Mouse (Mus musculus): Measurements from ENCODE around the gene Tbxas1. TPM values are rescaled to one million over a fixed set of nuclear protein-coding genes. Genes with fewer than 3 reads are reported as not detected.

Tbxas1 gene
- polyA plus RNA-seq, 2 experiments: 4.5 to 6.3 TPM

DNA sequence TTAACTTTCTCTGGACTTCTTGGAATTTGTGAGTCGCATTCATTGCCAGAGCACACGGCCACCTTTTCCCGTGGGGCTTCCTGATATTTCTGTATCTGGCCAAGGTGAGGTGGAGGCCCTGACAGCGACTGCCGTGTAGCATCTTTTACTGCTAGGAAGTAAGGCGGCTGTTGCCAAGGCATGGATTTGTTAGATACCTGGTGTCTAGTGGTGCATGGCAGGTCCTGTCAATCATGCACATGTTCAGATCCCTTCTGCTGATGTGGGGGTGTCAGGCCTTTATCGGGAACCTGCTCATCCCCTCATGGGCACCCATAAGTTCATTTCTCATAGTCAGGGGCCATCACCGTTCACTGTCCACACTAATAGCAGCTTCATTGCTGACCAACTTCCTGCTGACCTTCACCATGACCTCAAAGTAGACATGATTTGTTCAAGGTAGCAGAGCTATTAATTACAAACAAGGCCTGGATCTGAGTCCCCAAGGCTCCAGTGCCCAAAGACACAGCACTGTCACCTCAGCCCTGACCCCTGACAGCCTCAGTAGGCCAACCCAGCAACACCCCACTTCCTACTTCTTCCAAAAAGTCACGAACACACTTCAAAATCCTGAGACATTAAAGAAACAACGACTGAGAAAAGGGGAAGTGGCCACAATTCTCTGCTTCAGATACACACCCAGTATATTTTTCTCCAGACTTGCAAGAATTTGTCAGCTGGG lies 98.4 kb downstream of the Tbxas1 start:
- H3K4me3 ChIP-seq (ENCODE audit: insufficient read depth in 1 of 2, low read depth in 2 of 2, low read length in 2 of 2): no peak overlapping the region
- TF ChIP-seq EP300 (IDR thresholded peaks at IDR 0.05; ENCODE audit: low read depth) (no peak), CTCF (IDR thresholded peaks at IDR 0.05; ENCODE audit: low read depth) (no peak)
- H3K9me3 ChIP-seq (ENCODE audit: control insufficient read depth, low read length): no peaks in the 10 kb centered on the region
- no peaks in the 10 kb centered on the region for H3K27me3 ChIP-seq (ENCODE audit: control insufficient read depth, insufficient read depth, low read length)
- WGBS (ENCODE audit: insufficient replicate concordance): 67% methylated on average over 10 of the region's 10 CpGs
- H3K27ac ChIP-seq: no peak overlapping the region
- ATAC-seq (ENCODE audit: insufficient read depth) (no peak), DNase-seq (ENCODE audit: low read depth in 3 of 3, low spot score in 3 of 3) (no peak)
- peaks cover 11 to 22% of the 10 kb centered on the region in 2 experiments for H3K4me1 ChIP-seq (replicated peaks; ENCODE audit: control insufficient read depth in 2 of 2, insufficient read depth in 2 of 2, low read length in 1 of 2)
- no peaks in the 10 kb centered on the region for H3K36me3 ChIP-seq (replicated peaks; ENCODE audit: control insufficient read depth, insufficient read depth, low read depth)
- no peak overlapping the region for H3K4me2 ChIP-seq (ENCODE audit: low read depth)
- H3K9ac ChIP-seq (replicated peaks): no peak overlapping the region

DNA sequence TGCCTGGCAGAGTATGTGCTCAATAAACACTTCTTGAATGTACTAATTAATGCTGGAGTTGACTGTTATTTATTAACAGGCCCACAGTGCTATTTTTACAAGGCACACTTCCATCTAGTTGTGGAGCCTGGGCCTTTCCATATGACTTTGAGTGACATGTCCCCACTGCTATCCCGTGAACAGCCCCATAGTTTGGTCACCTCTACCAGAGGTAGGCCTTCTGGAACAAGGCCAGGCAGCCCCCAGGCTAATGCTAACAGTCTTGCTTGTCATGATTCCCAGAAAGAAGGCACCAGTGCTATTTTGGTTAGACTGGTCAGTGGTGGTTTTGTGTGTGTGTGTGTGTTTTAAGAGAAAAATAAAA lies 98.9 kb downstream of the Tbxas1 start:
- no peak for ATAC-seq (ENCODE audit: insufficient read depth)
- Histone ChIP-seq H3K27ac (no peak overlapping the region), H3K9me3 (ENCODE audit: control insufficient read depth, low read length) (no peaks in the 10 kb centered on the region), H3K4me2 (ENCODE audit: low read depth) (no peak overlapping the region), H3K4me1 (replicated peaks; ENCODE audit: control insufficient read depth in 2 of 2, insufficient read depth in 2 of 2, low read length in 1 of 2) (peaks cover 13 to 24% of the 10 kb centered on the region in 2 experiments), H3K36me3 (replicated peaks; ENCODE audit: control insufficient read depth, insufficient read depth, low read depth) (no peaks in the 10 kb centered on the region), H3K4me3 (ENCODE audit: insufficient read depth in 1 of 2, low read depth in 2 of 2, low read length in 2 of 2) (no peak overlapping the region), H3K27me3 (ENCODE audit: control insufficient read depth, insufficient read depth, low read length) (no peaks in the 10 kb centered on the region), H3K9ac (replicated peaks) (no peak overlapping the region)
- DNase-seq (ENCODE audit: low read depth in 3 of 3, low spot score in 3 of 3): no peak
- TF ChIP-seq EP300 (IDR thresholded peaks at IDR 0.05; ENCODE audit: low read depth) (no peak), CTCF (IDR thresholded peaks at IDR 0.05; ENCODE audit: low read depth) (no peak)
- WGBS (ENCODE audit: insufficient replicate concordance): 21% methylated on average over 1 of the region's 1 CpGs

DNA sequence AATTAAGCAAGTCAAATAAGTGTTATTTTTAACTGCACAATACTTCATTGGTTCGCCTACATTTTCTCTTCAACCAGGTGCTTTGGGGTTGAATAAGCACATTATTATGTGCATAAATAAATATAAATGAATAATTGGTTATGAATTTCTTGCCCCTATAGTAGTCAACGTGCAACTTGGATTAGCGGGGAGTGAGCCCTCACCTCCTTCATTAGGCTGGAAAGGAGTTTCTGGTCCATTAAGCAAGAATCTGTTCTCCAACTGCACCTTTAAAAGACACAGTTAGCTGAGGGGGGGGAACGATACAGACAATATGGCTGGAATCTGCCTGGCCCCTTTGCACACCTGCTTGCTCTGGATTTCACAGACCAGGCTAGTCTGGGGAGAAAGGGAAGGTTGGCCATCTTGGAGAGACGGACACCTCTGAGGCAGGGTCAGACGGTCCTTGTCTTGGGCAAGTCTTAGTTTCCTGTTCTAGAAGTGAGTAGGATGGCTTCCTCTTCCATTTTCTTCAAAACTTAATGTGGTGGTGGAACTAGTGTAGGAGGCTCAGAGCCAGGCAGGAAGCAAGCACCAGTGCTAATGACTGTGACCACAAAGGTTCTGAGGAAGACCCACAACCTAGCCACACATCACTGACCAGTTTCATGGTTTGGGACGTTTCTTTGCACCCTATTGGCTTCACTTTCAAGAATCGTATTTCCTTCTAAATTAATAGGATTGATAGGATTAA lies 99.5 kb downstream of the Tbxas1 start:
- DNase-seq (ENCODE audit: low read depth in 3 of 3, low spot score in 3 of 3): no peak
- Histone ChIP-seq H3K36me3 (replicated peaks; ENCODE audit: control insufficient read depth, insufficient read depth, low read depth) (no peaks in the 10 kb centered on the region), H3K4me2 (ENCODE audit: low read depth) (no peak overlapping the region), H3K4me1 (replicated peaks; ENCODE audit: control insufficient read depth in 2 of 2, insufficient read depth in 2 of 2, low read length in 1 of 2) (peaks cover 13 to 29% of the 10 kb centered on the region in 2 experiments), H3K27ac (no peak overlapping the region), H3K9ac (replicated peaks) (no peak overlapping the region), H3K9me3 (ENCODE audit: control insufficient read depth, low read length) (no peaks in the 10 kb centered on the region), H3K27me3 (ENCODE audit: control insufficient read depth, insufficient read depth, low read length) (no peaks in the 10 kb centered on the region), H3K4me3 (ENCODE audit: insufficient read depth in 1 of 2, low read depth in 2 of 2, low read length in 2 of 2) (no peak overlapping the region)
- WGBS (ENCODE audit: insufficient replicate concordance): 65% methylated on average over 8 of the region's 8 CpGs
- TF ChIP-seq CTCF (IDR thresholded peaks at IDR 0.05; ENCODE audit: low read depth) (no peak), EP300 (IDR thresholded peaks at IDR 0.05; ENCODE audit: low read depth) (no peak)
- no peak for ATAC-seq (ENCODE audit: insufficient read depth)

- no peaks in the 10 kb centered on the region for H3K36me3 ChIP-seq (replicated peaks; ENCODE audit: control insufficient read depth, insufficient read depth, low read depth)
- H3K27ac ChIP-seq: no peak overlapping the region
- H3K4me3 ChIP-seq (ENCODE audit: insufficient read depth in 1 of 2, low read depth in 2 of 2, low read length in 2 of 2): no peak overlapping the region
- TF ChIP-seq EP300 (IDR thresholded peaks at IDR 0.05; ENCODE audit: low read depth): no peak
- TF ChIP-seq CTCF (IDR thresholded peaks at IDR 0.05; ENCODE audit: low read depth): no peak
- H3K9ac ChIP-seq (replicated peaks): no peak overlapping the region
- no peaks in the 10 kb centered on the region for H3K9me3 ChIP-seq (ENCODE audit: control insufficient read depth, low read length)
- peaks cover 7 to 29% of the 10 kb centered on the region in 2 experiments for H3K4me1 ChIP-seq (replicated peaks; ENCODE audit: control insufficient read depth in 2 of 2, insufficient read depth in 2 of 2, low read length in 1 of 2)
- no peaks in the 10 kb centered on the region; the same call in 1 of the 2 replicates for H3K27me3 ChIP-seq (ENCODE audit: control insufficient read depth, insufficient read depth, low read length)
- H3K4me2 ChIP-seq (ENCODE audit: low read depth): no peak overlapping the region
- ATAC-seq (ENCODE audit: insufficient read depth) (no peak), DNase-seq (ENCODE audit: low read depth in 3 of 3, low spot score in 3 of 3) (no peak)
- WGBS (ENCODE audit: insufficient replicate concordance): 74% methylated on average over 4 of the region's 4 CpGs
Observed at GRCm38 (mm10) chr6:38975866-38976265, 100.7 kb downstream of the Tbxas1 start.

- Histone ChIP-seq H3K4me3 (ENCODE audit: insufficient read depth in 1 of 2, low read depth in 2 of 2, low read length in 2 of 2) (no peak overlapping the region), H3K4me1 (replicated peaks; ENCODE audit: control insufficient read depth in 2 of 2, insufficient read depth in 2 of 2, low read length in 1 of 2) (peaks cover 2 to 28% of the 10 kb centered on the region in 2 experiments; a peak in 3 of 4 replicates), H3K4me2 (ENCODE audit: low read depth) (no peak overlapping the region), H3K36me3 (replicated peaks; ENCODE audit: control insufficient read depth, insufficient read depth, low read depth) (no peaks in the 10 kb centered on the region), H3K27ac (no peak overlapping the region), H3K27me3 (ENCODE audit: control insufficient read depth, insufficient read depth, low read length) (no peaks in the 10 kb centered on the region; the same call in 1 of the 2 replicates), H3K9ac (replicated peaks) (no peak overlapping the region), H3K9me3 (ENCODE audit: control insufficient read depth, low read length) (no peaks in the 10 kb centered on the region)
- no peak for DNase-seq (ENCODE audit: low read depth in 3 of 3, low spot score in 3 of 3)
- TF ChIP-seq CTCF (IDR thresholded peaks at IDR 0.05; ENCODE audit: low read depth) (no peak), EP300 (IDR thresholded peaks at IDR 0.05; ENCODE audit: low read depth) (no peak)
- no peak for ATAC-seq (ENCODE audit: insufficient read depth)
- WGBS (ENCODE audit: insufficient replicate concordance): 60% methylated on average over 2 of the region's 2 CpGs
Observed at GRCm38 (mm10) chr6:38976355-38976754, 101.2 kb downstream of the Tbxas1 start.

Measured in liver, embryonic 14.5 days (tissue).